Mouse (Mus musculus) right cerebral cortex, postnatal 36 days (tissue): ENCODE measurements around the gene Gm9639.
"Not testable (repeated sequence)": the region's sequence is repeated elsewhere in the genome, so short reads cannot be mapped to it uniquely, and the experiment has no call there.

Experiments used
- DNase-seq, 2 experiments: peaks; one replicate each; pipeline ENCODE4 v3.0.0; 2022; ENCODE audit warnings: low spot score in 2 of 2, mixed read lengths in 1 of 2

The Gm9639 gene

DNA sequence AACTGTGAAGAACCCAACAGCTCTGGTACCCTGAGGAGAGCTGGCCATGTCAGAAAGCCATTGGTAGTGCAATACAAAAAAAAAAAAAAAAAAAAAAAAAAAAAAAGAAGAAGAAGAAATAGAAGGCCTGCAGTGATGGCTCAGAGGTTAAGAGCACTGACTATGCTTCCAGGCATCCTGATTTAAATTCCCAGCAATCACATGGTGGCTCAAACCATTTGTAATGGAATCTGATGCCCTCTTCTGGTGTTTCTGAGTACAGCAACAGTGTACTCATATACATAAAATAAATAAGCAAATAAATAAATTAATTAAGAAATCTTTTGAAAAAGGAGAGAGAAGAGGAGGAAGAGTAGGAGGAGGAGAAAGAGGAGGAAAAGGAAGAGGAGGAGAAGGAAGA, 41.4 kb downstream of the Gm9639 start:
- DNase-seq: no peak

DNA sequence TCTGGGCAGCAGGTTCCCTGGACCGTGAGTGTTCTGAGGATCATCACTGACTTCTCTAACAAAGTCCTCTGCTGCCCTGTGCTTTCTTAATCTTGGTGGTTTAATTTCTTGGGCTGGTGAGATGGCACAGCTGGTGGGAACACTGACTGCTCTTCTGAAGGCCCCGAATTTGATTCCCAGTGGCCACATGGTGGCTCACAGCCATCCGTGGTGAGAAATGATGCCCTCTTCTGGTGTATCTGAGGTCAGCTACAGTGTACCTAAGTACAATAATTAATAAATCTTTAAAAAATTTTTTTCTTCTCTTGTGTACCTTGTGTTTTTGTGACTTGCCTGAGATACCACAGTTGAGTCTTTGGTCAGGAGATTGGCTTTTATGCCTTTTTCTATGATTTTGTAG, 42.6 kb downstream of the Gm9639 start:
- DNase-seq: not testable (repeated sequence)

DNA sequence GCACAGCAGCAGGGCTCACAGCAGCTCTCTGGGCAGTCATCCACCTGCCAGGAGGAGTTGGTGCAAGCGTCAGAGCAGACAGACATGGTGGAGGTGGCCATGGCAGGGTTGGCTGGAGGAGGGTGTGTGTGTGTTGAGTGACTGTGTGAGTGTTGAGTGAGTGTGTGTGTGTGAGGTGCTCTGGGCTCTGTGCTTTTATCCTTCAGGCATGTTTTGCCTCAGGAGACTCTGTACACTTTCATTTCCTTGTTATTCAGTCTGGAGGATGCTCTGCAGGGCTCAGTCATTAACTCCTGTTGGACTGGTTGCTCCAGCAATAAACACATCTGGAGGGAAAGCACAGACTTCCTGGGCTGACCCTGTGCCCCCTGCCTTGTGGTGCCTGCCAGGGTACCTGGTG, 43.6 kb downstream of the Gm9639 start, which contains the start of gene Gm9736:
Gm9736 (minus strand) TSS at position 101 of the 400 bp plus-strand sequence.
- not testable (repeated sequence) for DNase-seq

DNA sequence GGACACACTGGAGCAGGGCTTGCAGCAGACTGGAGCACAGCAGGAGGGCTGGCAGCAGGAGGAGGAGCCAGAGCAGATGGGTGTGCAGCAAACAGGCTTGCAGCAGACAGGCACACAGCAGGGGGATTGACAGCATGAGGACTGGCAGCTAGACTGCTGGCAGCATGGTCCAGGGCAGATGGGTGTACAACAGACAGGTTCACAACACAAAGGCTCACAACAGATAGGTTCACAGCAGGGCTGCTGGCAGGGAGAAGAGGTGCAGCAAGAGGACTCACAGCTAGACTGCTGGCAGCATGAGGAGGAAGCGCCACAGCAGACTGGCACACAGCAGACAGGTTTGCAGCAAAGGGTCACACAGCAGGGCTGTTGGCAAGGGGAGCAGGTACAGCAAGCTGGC, 44.2 kb downstream of the Gm9639 start:
- DNase-seq: not testable (repeated sequence)
